Mouse (Mus musculus): ENCODE data around the gene Exosc10.
A peak's percentile ranks its signal among the peaks of the same experiment; 100 is the strongest.

The Exosc10 gene

DNA sequence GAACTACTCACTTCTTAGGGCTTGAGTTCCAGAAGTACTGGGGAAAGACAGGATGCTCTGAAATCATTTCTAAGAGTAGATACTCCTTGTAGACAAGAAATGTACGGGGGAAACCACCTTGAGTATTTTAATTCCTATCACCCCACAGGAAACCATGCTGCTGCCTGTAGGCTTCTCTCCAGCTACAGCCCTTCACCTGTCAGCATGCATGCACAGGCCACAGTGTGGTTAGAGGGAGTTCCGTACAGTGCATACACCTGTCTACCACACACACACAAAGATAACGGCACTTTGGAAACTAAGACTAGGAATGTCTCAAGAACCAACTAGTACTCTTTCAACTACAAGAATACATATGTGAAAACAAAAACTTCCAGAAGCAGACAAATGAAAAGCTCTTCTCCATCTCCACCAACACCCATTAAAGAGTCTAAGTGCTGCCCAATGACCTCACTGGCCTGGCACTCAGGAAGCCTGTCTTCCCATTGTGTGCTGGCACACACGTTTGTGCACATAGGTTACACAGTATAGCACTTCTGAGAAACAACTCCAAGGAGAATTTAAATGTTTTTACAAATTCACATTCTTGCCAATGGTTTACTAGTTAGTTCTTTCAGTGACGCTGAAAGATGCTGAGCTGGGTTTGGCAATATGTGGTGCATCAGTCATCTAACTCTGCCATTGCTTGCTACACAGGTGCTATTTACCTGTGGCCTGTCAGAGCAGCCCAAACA is 52.6 kb downstream of the Exosc10 start:
- DNase-seq: no peak

DNA sequence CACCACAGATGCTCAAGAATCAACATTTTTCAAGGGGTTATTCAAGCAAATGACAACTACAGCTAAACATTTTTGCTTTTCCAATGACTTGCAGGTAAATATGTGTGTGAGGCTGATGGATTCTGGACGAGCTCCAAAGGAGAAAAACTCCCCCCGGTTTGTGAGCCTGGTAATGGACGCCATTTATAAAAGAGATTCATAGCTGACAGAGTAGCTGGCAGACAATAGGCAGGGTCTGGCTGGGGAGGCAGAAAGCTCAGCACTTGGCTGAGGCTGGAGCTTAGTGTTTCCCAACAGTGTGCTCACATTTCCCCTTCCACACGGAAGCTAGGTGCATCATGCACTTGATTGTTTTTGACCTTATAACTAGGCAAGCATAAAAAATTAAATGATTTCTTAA is 54.3 kb downstream of the Exosc10 start:
- no peak for DNase-seq

DNA sequence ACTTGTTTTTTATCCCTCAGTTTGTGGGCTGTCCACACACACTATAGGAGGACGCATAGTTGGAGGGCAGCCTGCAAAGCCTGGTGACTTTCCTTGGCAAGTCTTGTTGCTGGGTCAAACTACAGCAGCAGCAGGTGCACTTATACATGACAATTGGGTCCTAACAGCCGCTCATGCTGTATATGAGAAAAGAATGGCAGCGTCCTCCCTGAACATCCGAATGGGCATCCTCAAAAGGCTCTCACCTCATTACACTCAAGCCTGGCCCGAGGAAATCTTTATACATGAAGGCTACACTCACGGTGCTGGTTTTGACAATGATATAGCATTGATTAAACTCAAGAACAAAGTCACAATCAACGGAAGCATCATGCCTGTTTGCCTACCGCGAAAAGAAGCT is 55.5 kb downstream of the Exosc10 start:
- no peak for DNase-seq

DNA sequence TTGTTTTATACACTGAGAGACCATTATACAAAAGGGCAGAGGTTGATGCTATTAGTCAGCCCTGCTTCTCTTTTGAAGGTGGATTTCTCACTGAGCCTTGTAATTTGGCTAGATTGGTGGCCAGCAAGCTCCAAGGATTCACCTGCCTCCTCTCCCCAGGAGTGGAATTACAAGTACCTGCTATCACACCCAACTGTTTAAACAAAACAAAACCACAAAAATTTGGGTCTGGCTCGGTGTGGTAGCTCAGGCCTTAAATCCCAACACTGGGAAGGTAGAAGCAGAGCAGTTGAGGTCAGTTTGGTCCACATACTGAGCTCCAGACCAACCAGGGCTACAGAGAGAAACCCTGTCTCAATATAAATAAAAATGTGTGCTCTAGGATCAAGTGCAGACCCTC is 61.6 kb downstream of the Exosc10 start:
- DNase-seq: no peak

DNA sequence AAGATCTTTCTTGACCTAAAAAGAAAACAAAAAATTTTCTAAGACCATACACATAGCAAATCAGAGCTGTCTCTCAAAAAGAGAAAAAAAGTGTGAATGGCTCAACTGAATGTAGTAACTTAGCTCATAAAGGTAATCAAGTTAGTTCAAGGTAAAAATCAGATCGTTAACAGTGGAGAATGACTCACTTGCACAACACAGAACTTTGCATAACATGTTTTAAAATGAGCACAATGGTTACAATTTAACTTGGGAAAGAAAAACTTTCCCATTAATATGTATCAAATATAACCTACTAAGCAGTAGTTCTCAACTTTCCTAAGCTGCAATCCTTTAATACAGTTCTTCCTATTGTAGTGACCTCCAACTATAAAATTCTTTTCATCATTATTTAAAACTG is 62.5 kb downstream of the Exosc10 start:
- DNase-seq: no peak

DNA sequence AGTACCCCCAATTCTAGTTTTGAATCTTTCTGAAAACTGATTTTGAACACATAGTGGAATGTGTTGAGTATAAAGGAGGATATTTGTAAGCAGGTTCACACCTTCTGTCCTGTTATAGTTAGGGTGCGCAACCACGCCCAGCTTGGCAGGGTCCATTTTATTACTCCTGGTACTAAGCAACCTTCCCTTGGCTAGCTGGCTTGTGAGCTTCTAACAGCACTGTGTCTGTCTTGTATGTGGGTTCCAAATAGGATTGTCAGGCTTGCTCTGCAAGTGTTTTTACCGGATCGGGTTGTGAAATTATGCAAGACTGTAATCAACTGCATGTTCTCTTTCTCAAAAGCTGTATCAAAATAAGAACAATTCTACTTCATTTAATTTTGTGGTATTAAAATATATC is 64.3 kb downstream of the Exosc10 start:
- no peak for DNase-seq

DNA sequence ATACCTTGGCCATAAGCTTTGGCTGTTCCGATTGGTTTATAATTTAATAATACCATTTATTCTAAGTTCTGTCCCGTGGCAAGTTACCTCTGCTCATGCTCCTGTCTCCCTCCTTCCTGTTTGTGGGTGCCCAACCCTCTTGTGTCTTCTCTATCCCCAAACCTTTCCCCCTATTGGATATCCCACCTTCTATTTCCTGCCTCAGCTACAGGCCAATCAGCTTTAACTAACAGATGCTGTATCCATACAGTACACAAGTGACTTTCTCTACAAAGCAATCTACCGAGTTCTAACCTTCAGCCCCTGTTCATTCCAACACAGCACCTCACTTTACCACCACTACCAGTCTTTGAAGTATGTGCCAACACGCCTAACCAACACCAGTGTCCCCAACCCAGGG is 65.4 kb downstream of the Exosc10 start:
- no peak for DNase-seq

DNA sequence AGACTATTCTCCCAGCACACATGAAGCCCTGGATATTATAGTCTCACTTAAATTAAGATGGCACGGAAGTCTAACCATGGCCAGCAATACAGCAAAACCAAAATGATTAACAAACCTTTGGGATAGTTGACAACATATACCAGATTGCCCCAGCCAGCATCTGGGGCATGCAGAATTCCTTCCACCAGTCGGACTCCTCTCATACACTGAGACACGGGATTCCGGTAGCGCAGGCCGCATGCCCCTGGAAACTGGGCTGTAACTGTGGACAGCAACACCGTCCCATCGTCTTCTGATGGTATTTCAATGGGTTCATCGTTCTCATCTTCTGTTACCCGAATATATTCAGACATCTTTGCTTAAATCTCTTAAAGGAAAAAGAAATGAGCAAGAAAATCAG is 66.8 kb downstream of the Exosc10 start:
- no peak for DNase-seq

DNA sequence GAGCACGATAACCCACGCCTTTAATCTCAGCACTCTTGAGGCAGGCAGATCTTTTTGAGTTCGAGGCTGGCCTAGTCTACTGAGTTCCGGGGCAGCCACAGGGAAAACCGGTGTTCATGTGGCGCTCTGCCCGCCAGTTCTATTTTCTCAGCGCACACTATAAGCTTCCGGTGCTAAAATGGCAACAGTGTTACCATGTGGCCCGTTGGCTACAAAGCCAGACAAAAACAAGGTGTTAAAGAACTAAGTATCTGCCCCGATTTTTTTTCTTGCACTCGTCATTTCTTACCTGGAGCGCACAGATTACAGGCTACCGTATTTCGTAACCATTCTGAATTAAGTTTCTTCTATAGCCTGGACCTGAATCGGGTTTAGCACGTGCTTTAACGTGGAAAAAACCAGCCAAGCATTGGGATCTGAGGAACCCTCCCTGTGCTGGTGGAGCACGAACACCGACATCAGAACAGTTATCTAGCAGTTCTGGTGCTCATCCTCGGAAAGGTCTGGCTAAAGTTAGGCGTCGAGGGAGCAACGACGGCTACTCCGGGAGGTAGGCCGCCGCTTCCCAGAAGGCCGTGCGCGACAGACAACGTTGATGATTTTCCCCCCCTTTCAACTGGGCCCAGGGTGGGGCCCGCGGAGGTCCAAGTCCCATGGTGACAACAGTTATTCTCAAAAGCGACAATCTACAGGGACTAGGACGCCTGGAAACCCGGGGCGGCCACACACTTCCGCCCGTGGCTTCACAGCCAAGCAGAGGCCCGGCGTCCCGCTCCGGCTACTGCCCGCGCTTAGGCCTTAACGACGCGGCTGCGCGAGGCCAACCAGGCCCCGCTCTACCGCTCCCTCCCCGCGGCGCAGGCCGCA is 67.8 kb downstream of the Exosc10 start:
- DNase-seq: peak in 1 of 2 experiments; percentile 50

DNA sequence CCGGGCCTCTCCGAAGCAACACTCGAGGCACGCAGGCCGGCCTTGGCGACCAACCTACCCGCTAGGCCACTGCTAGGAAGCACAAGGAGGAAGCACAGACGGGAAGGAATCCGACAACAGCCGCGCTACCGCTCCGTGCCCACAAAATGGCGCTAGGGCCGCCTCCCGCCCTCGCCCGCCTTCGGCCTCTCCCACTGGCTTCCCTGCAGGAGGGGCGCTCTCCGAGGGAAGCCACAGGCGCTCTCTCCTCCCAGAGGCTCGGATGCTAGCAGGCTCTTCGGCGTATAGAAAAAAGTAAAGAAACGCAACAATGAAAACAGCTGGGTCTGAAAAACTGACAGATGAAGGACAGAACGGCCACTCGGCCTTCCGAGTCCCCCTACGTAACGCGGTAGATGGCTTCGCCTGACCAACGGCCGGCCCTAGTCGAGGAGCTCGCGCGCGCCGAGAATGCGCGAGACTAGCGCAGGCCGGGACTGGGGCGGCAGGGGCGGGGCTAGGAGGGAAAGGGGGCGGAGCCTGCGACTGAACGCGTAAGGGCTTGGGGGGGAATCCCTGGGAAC is 68.5 kb downstream of the Exosc10 start, which contains the start of gene Tardbp:
Gene Tardbp (minus strand): TSS at position 397 of the 563 bp plus-strand sequence.
- DNase-seq: peak; percentile 94 to 96

DNA sequence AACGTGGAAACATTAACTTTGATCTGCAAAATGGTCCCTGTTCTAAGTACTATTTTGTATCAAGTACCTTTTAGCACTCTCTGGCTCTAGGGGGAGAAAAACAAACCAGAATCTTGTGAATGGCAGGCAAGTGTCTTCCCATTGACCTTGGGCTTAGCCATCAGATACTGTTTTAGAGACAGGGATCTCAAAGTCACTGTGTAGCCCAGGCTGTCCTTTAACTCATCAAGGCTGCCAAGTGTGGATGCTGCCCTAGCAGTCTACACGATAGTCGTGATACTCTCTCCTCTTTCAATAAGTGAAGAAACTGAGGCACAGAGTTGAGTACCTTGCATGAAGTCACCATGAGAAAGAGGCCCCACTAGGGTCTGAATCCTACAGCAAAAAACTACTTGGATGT is 69.0 kb downstream of the Exosc10 start:
- no peak for DNase-seq
